Mouse (Mus musculus) kidney, postnatal 0 days (tissue): ENCODE measurements around the gene Gm28635. TPM values are rescaled to one million over a fixed set of nuclear protein-coding genes. Genes with fewer than 3 reads are reported as not detected.

Experiments used
- ATAC-seq: fragments of 200-750 bp; cut with Nextera tagmentation; replicated peaks from 2 replicates; pipeline ENCODE4 v1.8.0; 2017; ENCODE audit warnings: low read depth, moderate number of reproducible peaks, moderate TSS enrichment, moderate library complexity; ENCODE audit not compliant: low FRiP score
- DNase-seq: peaks from one replicate; pipeline ENCODE4 v3.0.0-alpha.2; 2016; ENCODE audit warnings: low spot score
- H3K27ac ChIP-seq: fragments of 300-500 bp; sonication (generic); 2 replicates; pipeline ENCODE4 v1.5.1; 2014; ENCODE audit warnings: mild to moderate bottlenecking
- H3K27me3 ChIP-seq: fragments of 300-500 bp; sonication (generic); 2 replicates; pipeline ENCODE4 v1.6.1; 2014; ENCODE audit warnings: low read length, mixed read lengths; ENCODE audit not compliant: insufficient read depth
- H3K36me3 ChIP-seq: fragments of 300-500 bp; sonication (generic); 2 replicates; pipeline ENCODE4 v1.6.1; 2014; ENCODE audit warnings: low read length, mixed read lengths; ENCODE audit not compliant: insufficient read depth
- H3K4me1 ChIP-seq: fragments of 300-500 bp; sonication (generic); replicated peaks from 2 replicates; pipeline ENCODE4 v1.6.1; 2014; ENCODE audit warnings: antibody characterized with exemption, low read length, mixed read lengths; ENCODE audit not compliant: insufficient read depth
- H3K4me2 ChIP-seq: fragments of 300-500 bp; sonication (generic); 2 replicates; pipeline ENCODE4 v1.6.1; 2014; ENCODE audit warnings: mild to moderate bottlenecking, low read length, moderate library complexity, mixed read lengths
- H3K4me3 ChIP-seq: fragments of 300-500 bp; sonication (generic); replicated peaks from 2 replicates; pipeline ENCODE4 v1.5.1; 2014; ENCODE audit warnings: low read depth, low read length
- H3K9ac ChIP-seq: fragments of 300-500 bp; sonication (generic); 2 replicates; pipeline ENCODE4 v1.6.1; 2014; ENCODE audit warnings: low read depth, low read length
- H3K9me3 ChIP-seq: fragments of 300-500 bp; sonication (generic); replicated peaks from 2 replicates; pipeline ENCODE4 v1.6.1; 2016; ENCODE audit warnings: low read length, inconsistent platforms, mixed read lengths
- CTCF ChIP-seq: IDR thresholded peaks from 2 replicates; pipeline ENCODE4 v1.5.1; 2016; ENCODE audit warnings: antibody characterized with exemption, low read depth, mild to moderate bottlenecking, moderate library complexity
- WGBS: fragments of 180-500 bp; shearing (Covaris S2); extraction: QIAGEN DNeasy Blood & Tissue Kit; methylation state at CpG from one replicate; pipeline ENCODE4 v1.1.7; 2014; 5-methylcytosine and 5-hydroxymethylcytosine counted together
- polyA plus RNA-seq: library from polyadenylated mRNA; unstranded; fragments of >200 nt; fragmentation: Nextera tagmentation; extraction: Ambion mirVana; gene quantifications from 2 replicates; pipeline ENCODE4 v1.2.1, GENCODE M21; 2015

Gm28635 gene
- polyA plus RNA-seq, result not detected in 2 replicates

DNA sequence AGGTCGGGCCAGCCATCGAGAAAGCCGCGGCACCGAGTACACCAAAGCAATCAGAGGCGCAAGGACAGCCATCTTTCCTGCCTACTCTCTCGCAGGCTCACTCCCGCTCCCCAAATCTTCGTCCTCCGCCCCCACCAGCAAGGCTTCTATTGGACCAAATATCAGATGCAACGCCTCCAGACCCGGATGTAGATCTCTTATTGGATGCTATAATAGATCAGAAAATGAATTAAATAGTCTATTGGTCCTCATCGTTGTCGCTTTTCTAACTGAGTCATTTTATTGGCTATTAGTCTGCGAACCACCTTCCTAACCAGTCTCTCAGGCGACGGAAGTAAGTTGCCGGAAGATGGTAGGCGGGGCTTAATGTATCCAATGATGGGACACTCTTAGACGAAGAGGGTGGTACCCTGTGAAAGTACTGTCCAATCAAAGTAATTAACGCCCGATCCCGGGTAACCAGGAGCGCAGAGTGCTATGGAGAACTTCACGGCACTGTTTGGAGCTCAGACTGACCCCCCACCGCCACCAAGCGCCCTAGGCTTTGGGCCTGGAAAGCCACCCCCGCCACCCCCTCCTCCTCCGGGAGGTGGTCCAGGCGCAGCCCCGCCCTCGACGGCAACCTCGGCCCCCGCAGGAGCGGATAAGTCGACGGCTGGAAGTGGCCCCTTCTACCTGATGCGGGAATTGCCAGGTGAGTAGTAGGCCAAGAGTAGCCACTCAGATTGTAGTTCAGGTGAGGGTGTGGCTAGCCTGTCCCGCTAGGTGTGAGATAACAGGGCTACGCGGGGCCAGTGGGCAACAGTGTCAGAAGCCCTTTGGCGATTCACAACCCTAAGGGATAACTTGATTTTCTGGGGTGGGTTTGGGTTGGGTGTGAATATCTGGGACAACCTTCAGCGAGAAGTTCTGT, at the start of gene Gm28635, which contains the start of gene Med19:
Gene Gm28635, minus strand, starts transcription at position 74 of the 913 bp plus-strand sequence.
Gene Med19, plus strand, starts transcription at position 435 of the 913 bp plus-strand sequence.
- no peaks in the 10 kb centered on the region for H3K9me3 ChIP-seq
- WGBS, result under 1% methylated on average over 44 of the region's 44 CpGs
- peak; percentile 100 for DNase-seq
- H3K4me2 ChIP-seq, result peak within 1 kb of the TSS; percentile 89
- peak within 1 kb of the TSS; percentile 83 for H3K4me3 ChIP-seq
- H3K9ac ChIP-seq, result peak within 1 kb of the TSS; percentile 82
- peaks cover 10% of the 10 kb centered on the region; the same call in 1 of the 2 replicates for H3K4me1 ChIP-seq
- ATAC-seq, result peak; percentile 100
- peak; percentile 19; the same call in 1 of the 2 replicates for TF ChIP-seq CTCF
- H3K36me3 ChIP-seq, result peaks cover 18% of the 10 kb centered on the region
- peak within 1 kb of the TSS; percentile 77 for H3K27ac ChIP-seq
- no peaks in the 10 kb centered on the region for H3K27me3 ChIP-seq

GRCm38 (mm10) chr2:84727172-84727858, 49.5 kb upstream of the Gm28635 start, which contains the start of gene Clp1:
Gene Clp1 (minus strand): TSS chr2:84727350.
- Histone ChIP-seq H3K9ac (peak within 1 kb of the TSS; percentile 66), H3K4me2 (peak within 1 kb of the TSS; percentile 85), H3K9me3 (no peaks in the 10 kb centered on the region), H3K27ac (peak within 1 kb of the TSS; percentile 87), H3K36me3 (peaks cover 13% of the 10 kb centered on the region), H3K27me3 (no peaks in the 10 kb centered on the region), H3K4me3 (peak within 1 kb of the TSS; percentile 62), H3K4me1 (peaks cover 7% of the 10 kb centered on the region; the same call in 1 of the 2 replicates)
- ATAC-seq, result peak; percentile 97
- peak; percentile 99 for DNase-seq
- TF ChIP-seq CTCF, result no peak
- under 1% methylated on average over 39 of the region's 39 CpGs for WGBS

DNA sequence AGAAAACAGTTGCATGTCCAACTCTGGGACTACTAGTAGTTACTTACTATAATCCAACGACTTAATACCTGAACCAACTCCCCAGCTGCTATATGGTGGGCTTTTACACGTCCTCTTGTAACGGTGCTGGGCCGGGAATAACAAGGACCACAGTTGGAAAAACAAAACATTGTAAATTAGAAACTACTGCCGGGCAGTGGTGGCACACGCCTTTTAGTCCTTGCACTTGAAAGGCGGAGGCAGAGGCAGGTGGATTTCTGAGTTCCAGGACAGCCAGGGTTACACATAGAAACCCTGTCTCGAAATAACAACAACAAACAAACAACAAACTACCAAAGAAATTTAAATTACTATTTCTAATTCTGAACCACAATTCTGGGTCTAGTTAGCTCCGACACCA, 48.9 kb upstream of the Gm28635 start:
- peak overlapping the region; percentile 66 for H3K9ac ChIP-seq
- ATAC-seq (no peak), DNase-seq (no peak)
- H3K4me3 ChIP-seq, result peak overlapping the region; percentile 62
- peak overlapping the region; percentile 85 for H3K4me2 ChIP-seq
- H3K27me3 ChIP-seq, result no peaks in the 10 kb centered on the region
- H3K9me3 ChIP-seq, result no peaks in the 10 kb centered on the region
- peaks cover 16% of the 10 kb centered on the region for H3K36me3 ChIP-seq
- H3K4me1 ChIP-seq, result peaks cover 7% of the 10 kb centered on the region; the same call in 1 of the 2 replicates
- peak overlapping the region; percentile 87 for H3K27ac ChIP-seq
- TF ChIP-seq CTCF, result no peak
- WGBS, result 4% methylated on average over 9 of the region's 9 CpGs

DNA sequence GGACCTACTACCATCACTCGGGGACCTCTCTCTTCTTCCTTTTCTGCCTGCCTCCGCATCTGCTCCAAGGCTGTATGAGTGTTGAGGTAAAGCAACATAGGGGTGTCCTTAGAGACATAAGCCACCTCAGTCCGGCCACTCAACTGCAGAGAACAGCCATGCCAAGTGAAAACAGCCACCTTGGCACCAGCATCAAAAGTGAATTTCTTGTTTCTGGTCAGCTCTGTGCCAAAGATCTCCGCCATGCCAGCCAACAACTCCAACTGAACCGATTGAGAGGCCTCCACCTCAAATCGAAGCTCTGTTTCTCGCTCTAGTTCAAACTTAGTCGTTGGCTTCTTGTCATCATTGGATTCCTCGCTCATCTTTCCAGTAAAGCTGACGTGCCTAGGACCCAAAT, 47.9 kb upstream of the Gm28635 start:
- no peak overlapping the region for H3K27ac ChIP-seq
- peak overlapping the region; percentile 85; the same call in 1 of the 2 replicates for H3K4me2 ChIP-seq
- no peak for ATAC-seq
- no peak for TF ChIP-seq CTCF
- peaks cover 16% of the 10 kb centered on the region for H3K36me3 ChIP-seq
- H3K4me3 ChIP-seq, result no peak overlapping the region
- H3K27me3 ChIP-seq, result no peaks in the 10 kb centered on the region
- WGBS, result 95% methylated on average over 10 of the region's 10 CpGs
- H3K4me1 ChIP-seq, result peaks cover 7% of the 10 kb centered on the region; the same call in 1 of the 2 replicates
- H3K9me3 ChIP-seq, result no peaks in the 10 kb centered on the region
- DNase-seq, result no peak
- H3K9ac ChIP-seq, result no peak overlapping the region

GRCm38 (mm10) chr2:84723856-84724255, 46.0 kb upstream of the Gm28635 start:
- ATAC-seq, result no peak
- TF ChIP-seq CTCF, result no peak

GRCm38 (mm10) chr2:84721182-84721581, 43.3 kb upstream of the Gm28635 start:
- H3K4me1 ChIP-seq, result 0 out of 2 replicates have a peak, but pooled peaks cover 1% of the 10 kb centered on the region
- H3K36me3 ChIP-seq, result peaks cover 16% of the 10 kb centered on the region
- H3K27ac ChIP-seq, result no peak overlapping the region
- H3K4me3 ChIP-seq, result no peak overlapping the region
- no peaks in the 10 kb centered on the region for H3K27me3 ChIP-seq
- DNase-seq (no peak), ATAC-seq (no peak)
- no peak overlapping the region for H3K4me2 ChIP-seq
- 65% methylated on average over 3 of the region's 3 CpGs for WGBS
- no peak for TF ChIP-seq CTCF
- H3K9me3 ChIP-seq, result no peaks in the 10 kb centered on the region
- no peak overlapping the region for H3K9ac ChIP-seq

More at GRCm38 (mm10) chr2:84723856-84724255, 46.0 kb upstream of the Gm28635 start:
- H3K4me3 ChIP-seq, result no peak overlapping the region
- peaks cover 16% of the 10 kb centered on the region for H3K36me3 ChIP-seq
- H3K27me3 ChIP-seq, result no peaks in the 10 kb centered on the region
- no peak overlapping the region for H3K27ac ChIP-seq
- 92% methylated on average over 14 of the region's 14 CpGs for WGBS
- no peaks in the 10 kb centered on the region for H3K9me3 ChIP-seq
- H3K9ac ChIP-seq, result no peak overlapping the region
- H3K4me1 ChIP-seq, result peaks cover 7% of the 10 kb centered on the region; the same call in 1 of the 2 replicates
- no peak for DNase-seq
- no peak overlapping the region for H3K4me2 ChIP-seq
